Mouse (Mus musculus): Measurements from ENCODE around the gene Fam20b. TPM values are rescaled to one million over a fixed set of nuclear protein-coding genes. Genes with fewer than 3 reads are reported as not detected.
A peak's percentile ranks its signal among the peaks of the same experiment; 100 is the strongest.

Gene Fam20b
- 10 to 100 TPM; 47.9 to 58.3 TPM for total RNA-seq (2021)
- long read RNA-seq, experiment 1, full-length matches to known transcripts, result 2 of 20 reads
- long read RNA-seq, experiment 1, partial matches to known transcripts, result 2 of 20 reads
- long read RNA-seq, experiment 1, other reads (novel, unspliced or antisense), result 16 of 20 reads
- long read RNA-seq, experiment 2, full-length matches to known transcripts, result 5 of 13 reads
- long read RNA-seq, experiment 2, partial matches to known transcripts, result 2 of 13 reads
- long read RNA-seq, experiment 2, other reads (novel, unspliced or antisense), result 6 of 13 reads

DNA sequence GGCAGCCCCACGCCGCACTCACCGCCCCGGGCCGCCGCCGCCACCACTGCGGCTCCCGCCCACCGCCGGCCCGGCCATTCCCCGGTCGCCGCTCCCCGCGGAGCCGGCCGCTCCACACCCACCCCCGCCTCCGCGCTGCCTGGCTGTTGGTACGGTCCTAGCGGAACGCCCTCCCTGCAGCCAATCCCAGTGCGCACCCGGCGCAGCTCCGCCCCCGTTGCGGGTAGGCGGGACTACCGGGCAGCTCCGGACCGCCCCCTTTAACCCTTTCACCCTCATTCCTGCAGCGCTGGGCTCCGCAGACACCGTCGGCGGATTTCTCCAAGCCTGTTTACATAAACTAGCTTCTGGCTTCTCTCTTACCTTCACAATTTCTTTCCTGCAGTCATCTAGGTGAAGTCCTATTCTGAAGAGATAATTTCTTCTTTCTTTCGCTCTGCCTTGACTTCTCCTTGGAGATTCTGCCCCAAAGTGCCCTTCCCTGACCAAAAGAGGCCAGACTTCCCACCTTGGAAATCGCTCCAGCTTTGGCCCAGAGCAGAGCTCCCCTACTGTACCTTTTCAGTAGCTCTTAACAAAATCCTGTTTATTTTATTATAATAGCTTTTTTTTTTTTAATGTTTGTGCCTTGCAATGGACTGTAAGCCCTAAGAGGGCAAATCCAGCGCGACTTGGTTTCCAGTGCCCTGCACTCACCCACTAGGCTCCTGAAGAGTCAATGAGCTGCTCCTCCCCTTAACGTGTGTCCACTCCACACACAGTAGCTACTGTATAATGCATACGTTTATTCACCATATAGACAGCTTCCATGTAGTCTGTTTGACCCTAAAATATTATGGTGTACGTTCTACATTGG lies at the start of gene Fam20b:
Gene Fam20b (minus strand): TSS at position 137 of the 856 bp plus-strand sequence.
- DNase-seq, result peak; percentile 98 to 99

DNA sequence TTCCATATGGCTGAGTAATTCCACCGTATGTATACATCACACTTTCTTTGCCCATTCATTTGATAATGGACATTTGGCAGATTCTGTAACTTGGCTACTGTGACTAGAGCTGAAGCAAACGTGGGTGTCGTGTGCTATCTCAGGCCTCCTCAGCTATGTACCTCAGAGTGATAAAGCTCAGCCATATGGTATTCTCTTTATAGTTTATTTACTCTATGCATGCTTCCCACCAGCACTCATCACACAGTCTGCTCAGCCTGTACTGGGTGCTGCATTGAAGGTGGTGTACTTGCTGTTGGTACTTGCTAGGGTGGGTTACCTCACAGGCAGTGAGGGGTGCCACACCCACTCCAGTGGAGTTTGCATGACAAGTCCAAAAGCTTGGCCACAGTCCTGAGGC lies 46.4 kb upstream of the Fam20b start:
- DNase-seq, result no peak

DNA sequence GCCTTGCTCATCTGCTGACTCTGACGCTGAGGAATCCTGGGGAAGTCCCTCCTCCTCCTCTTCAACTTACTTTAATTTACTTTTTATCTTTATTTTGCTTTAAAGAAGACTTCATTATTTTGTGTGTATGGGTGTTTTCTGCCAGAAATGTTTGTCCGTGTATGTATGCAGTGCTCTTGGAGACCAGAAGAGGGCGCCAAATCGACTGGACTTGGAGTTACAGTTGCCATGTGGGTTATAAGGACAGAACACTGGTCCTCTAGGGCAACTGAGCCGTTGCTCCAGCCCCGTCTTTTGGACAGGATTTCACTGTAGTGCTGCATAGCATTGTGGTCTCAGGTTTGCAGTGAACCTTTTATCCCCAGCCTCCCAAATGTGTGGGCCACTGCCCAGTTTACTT lies 45.7 kb upstream of the Fam20b start:
- no peak for DNase-seq

DNA sequence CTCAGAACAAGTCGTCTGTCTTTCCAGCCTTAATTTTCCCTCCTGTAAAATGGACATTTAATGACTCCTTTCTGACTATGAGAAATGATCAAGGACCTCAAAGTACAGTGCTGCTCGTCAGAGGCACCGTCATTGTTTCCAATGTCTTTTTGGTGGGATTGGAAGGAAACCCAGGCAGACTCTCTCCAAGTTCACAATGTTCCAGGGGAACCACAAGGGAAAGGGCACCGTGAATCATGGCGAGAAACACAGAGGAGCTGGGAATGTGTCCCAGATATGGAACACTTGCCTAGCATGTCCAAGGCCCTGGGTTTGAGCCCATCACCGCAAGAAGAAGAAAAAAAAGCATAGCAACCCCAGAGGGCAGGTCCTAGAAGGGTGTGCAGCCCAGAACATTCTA lies 44.4 kb upstream of the Fam20b start:
- DNase-seq, result no peak

DNA sequence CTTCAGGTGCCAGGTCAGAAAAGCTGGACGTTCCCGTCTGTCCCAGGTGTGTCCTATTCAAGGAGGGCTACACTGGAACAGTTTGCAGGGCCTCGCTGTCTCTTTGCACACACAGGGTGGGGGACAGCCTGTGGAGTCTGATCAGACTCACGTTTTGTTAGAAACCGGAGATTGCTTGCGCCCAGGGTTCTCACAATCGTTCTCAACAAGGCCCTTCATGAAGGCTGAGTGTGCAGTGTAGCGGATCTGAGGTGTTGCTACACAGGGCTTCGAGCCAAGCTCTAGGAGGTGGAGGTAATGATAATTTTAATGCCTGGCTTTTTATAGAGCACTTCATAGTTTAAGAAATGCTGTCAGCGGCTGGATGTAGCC lies 42.5 kb upstream of the Fam20b start:
- DNase-seq, result no peak

DNA sequence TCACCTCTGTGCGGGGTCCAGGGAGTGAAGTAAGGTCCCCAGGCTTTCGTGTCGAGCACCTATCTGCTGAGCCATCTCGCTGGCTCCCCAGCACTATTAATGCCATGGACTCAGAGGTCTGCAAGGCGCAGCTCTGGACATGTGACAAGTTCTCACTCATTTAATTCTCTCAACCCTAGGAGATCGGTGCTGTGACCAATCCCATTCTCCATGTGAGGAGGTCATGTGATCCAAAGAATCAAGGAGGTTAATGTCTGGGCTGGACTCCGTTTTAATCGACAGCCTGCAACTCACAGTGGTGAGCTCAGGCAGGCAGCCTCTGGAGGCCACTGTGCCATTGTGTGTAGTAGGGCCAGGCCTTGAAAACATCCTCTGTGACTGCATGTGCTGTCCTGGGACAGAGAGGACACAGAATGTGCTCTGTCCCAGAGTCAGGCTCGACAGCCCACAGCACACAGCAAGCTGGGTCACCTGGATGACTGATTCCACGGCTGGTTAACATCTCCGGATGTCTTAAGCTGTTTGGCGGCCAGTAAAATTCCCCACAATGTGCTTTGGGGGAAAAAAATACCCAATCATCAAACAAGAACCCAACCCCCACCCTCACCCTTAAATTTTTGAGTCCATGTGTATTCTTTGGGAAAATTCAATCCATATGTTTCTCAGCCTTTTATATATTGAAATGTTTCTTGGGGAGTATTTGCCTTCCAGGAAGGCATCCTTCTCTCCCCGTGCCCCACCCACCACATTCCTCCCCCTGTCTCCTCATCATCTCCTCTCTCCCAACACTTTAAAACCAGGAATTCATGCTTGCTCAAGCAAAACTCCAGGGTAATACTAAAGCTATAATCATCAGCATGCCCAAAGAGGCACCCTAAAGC lies 41.9 kb upstream of the Fam20b start:
- no peak for DNase-seq

DNA sequence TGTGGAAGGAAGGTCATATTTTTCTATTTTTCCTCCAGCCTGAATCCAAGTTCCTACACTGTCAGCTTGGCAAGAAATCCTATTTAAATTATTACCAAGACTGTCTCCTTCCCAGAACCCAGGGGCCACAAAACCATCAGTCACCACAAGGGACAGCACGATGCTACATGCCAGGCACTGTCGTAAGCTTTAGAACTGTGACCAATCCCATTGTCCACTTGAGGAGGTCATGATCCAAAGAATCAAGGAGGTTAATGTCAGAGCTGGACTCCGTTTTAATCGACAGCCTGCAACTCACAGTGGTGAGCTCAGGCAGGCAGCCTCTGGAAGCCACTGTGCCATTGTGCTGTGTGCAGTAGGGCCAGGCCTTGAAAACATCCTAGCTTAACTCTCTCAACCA lies 39.4 kb upstream of the Fam20b start:
- no peak for DNase-seq

DNA sequence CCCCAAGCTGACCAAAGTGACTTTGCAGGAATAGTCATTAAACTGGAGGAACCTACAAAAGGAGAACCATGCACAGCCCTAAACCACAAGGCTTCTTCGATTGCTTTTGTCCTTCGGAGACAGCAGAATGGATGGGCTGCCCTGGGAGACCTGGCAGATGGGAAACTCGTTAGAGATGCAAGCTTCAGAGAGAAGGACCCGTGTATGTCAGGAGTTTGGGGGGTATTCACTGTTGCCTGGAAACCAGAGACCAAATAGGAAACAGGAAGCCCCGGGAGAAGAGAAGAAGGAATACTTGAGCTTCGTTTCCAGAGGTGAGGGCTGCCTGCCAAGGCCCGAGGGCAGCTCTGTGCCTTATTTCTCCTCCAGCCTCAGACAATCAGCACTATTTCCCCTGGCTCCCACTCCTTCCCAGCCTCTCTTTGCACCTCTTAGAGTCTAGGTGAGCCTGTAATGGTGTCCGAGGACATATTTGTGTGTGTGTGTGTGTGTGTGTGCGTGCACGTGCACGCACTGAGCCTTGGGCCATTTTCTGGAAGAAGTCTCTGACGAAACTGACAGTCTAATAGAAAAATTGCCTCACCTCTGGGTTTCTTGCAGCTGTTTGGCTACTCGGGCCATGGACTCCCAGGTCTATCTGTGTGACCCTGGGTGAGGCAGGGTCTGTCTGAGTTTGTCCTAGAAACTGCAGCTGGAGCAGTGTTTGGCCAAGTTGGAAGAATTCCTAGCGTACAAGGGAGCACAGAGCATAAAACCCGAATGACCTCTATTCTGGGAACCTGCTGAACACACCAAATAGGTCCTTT lies 35.9 kb upstream of the Fam20b start:
- peak in 1 of 2 experiments; percentile 13 for DNase-seq

DNA sequence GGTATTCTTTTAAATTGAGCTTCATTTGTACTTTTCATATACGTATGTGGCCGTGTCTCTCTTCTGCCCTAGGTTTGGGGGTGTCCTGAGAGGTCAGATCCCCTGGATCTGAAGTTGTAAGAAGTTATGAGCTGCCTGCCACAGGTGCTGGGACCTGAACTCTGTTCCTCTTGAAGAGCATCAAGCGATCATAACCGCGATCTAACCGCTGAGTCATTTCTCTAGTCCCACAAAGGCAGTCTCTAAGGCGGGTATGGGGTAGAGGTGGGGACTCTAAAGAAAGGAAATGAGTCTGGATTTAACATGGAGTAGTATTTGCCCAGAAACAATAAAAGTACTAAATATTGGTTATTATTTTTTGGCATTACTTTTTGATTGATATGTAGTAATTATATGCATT lies 34.1 kb upstream of the Fam20b start:
- DNase-seq, result no peak

DNA sequence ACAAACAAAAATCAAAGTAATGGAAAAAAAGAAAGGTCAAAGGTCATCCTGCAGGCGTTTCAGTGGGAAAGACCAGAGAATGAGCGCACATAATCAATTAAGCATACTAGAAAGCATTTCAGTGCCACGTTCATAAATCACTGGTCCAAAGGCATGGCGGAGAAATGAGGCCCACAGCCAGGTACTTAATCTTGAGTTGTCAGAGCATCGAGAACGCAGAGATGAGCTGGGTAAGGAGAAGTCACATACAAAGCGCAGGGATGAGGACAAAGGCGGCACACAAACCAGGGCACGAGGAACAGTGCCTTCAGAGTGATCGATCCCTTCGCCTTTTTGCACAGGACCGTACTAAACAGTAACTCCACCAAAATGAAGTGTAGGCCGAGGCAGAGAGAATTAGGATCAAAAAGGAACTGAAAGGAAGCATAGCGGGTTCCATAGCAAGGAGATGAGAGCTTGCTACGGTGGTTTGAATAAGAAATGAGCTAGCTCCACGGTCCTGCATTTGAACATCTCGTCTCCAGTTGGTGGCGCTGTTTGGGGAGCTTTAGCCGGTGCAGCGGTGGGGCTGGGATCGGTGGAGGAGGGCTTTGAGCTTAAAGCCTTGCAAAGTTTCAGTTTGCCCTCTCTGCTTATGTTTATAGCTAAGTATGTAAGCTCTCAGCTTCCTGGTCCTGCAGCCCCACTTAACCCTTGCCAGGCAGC lies 33.3 kb upstream of the Fam20b start:
- peak; percentile 82 to 85 for DNase-seq

DNA sequence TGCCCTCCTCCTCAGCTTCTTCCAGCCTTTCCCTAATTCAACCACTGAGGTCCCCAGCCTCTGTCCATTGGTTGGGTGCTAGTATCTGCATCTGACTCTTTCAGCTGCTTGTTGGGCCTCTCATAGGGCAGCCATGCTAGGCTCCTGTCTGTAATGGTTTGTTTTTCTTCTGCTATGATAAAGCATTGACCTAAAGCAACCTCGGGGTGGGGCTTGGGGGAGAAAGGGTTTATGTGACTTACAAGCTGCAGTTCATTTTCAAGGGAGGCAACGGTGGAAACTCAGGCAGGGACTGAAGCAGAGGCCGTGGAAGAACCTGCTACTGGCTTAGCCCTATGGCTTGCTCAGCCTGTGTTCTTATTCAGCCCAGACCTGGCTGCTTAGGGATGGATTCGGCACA lies 31.4 kb upstream of the Fam20b start:
- no peak for DNase-seq

DNA sequence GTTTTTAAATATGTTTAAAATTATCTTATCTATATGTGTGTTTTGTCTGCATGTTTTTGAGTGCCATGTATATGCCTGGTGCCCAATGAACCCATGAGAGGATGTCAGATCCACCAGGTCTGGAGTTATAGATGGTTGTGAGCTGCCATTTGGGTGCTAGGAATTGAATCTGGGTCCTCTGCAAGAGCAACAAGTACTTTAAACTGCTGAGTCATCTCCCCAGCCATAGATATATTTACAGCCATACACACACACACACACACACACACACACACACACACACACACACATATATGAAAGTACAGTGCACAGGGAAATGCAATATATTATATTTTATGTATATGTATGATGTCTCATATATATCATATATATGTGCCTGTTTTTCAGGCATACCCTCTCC lies 30.2 kb upstream of the Fam20b start:
- DNase-seq, result no peak

DNA sequence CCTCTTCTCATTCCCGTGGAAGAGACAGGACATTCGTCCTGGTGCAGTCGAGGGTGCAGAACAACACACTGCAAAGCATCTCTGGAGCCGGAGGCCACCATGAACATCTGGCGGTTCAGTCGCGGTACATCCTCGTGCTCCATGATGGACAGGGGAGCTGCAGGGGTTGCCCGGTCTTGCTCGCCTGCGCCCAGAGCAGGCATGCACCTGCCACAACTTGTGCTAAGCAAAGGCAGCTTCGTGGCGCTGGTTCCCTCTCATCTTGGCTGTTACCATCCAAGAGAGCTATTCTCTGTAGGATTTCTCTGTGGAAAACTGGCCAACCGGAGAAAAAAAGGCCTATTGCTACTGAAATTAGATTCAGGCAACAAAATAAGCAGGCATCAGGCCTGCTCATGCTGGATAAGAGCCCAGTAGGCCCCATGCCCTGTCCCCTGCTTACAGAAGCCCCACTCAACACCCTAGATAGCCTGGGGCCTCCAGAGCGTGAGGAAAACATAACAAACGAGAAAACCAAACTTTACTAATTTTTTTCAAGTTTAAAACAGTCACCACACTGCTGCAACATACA lies 29.6 kb upstream of the Fam20b start:
- no peak for DNase-seq

DNA sequence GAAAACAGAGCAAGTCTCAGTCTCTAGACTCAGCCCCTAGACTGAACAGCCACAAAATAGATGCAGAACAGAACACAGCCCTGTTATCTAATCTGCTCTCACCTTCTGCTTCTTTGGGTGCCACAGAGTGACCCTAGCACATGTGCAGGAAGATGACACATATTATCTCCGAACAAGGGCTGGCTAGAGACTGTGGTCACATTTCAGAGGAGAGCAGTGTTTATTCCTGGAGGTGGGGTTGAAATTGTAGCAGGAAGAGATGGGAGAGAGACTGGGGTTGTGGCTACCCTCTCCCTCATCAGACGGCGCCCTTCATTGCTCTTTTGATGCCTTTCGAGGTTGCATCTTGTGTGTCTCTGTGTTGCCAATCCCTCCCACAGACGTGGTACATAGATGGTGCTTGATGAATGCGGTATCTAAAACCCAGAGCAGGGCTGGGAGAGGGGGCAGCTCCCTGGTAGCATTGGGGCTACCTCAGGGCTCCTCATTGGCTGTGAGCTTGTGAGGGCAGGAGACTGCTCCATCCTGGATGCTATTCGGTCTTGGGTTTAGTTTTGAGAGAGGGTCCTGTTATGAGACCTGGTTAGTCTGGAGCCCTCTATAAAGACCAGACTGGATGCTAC lies 26.4 kb upstream of the Fam20b start:
- DNase-seq, result no peak

DNA sequence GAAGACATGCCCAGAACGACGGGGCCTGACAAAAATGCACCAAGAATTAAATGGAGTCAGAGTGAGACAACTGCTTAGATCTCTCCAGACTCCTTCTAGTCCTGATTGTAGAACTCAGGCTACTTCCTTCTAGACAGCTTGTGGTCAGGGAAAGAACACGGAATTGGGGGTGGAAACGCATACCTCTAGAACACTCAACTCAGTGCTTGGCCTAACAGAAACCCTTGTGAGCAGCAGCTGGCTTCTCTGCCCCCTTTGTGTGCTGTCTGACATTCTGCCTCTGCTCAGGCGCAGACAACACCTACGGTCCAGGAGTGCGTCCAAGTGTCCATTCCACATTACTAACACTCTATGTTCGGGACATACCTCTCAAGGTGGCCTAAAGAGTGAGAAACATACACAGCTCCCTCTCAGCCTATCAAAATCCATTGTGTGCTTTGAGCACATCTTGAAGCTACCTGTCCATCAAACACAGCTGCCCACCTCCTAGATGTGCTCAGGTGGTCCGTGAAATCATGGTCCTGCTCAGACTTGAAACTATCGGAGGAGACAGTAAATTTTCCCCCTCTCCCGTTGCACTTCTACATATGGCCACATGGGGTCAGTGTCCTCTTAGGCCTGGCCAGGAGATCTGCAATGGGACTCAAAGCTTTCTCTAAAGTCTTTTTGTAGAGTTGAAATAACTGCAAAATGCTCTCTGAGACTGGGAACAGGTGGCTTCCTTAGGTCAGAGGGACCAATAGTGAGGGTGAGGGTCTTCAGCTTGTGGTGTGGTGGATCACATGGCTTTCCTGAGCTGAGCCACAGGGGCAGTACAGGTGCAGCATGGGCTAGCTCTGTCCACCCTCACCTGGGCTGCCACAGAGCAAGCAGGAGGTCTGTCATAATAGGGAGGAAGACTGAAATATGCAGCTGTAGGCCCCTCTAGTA lies 22.9 kb upstream of the Fam20b start:
- DNase-seq, result peak; percentile 59 to 71

DNA sequence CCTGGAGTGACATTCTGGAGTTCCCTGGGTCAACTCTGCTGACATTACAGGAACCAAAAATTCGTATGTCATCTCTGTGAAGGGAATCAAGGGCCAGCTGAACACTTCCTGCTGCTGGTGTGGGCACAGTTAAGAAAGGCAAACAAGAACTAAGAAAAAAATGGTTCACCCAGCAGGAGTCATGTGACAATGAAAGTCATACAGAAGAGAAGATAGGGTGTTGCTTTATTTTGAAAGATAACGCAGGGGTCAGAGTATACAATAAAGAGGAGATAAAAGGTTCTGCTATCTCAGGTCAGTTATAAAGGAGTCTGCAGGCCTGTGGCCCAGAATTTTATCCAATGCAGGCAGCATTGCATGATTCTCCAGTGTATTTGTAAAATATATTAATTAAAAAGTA lies 16.9 kb upstream of the Fam20b start:
- DNase-seq, result no peak

DNA sequence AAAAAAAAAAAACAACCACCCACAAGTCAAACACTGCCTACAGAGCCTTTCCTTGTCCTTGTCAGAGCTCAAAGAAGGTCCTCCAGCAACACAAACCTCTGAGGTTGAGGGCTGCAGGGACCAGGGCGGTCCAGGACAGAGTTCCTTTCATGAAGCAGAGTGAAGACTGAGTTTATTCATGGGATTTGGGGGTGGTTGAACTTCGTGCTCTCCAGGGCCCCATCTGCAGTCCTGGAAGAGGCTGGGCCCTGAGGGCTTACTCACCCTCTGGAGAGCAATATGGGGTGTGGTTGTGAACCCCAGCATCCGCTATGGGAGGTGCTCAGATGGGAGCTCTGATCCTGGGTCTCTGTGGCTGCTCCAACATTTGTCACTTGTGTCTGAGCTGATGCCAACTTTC lies 15.1 kb upstream of the Fam20b start:
- DNase-seq, result no peak

DNA sequence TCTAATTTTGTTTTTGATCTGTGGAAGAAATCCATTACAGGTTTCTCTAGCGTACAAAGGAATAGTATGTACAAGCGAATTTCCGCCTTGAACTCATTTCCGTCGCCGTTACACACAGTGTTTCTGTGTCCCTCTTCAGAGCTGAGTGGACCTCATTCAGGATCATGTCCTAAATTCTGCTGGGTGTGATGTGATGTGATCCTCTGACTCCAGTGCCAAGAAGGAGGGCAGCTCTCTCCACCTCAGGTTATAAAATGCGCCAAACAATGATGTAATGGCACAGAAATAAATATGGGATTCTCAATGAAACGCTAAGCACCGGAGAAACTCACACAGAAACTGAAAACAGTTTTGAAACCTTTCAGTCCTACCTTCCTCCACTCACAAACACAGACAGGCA lies 14.7 kb upstream of the Fam20b start:
- DNase-seq, result no peak

DNA sequence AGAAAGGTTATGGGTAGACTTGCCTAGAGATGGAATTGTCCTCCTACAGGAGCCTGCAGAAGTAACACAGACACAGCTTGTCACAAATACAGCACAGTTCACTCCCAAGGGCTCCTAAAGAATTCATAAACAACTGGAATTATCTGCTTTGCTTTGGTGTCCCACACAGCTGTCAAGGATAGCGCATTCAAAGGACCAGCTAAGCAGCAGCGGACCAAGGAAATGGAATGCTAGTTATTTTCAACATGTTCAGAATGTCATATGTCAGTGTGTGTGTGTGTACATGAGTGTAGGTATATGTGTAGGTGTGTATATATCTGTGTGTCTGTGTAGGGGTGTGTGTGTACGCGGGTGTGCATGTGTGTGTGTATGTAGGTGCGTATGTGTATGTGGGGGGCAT lies 14.1 kb upstream of the Fam20b start:
- no peak for DNase-seq

Data from adrenal gland, postnatal 36 days (tissue).